Mouse (Mus musculus) forebrain, embryonic 13.5 days (tissue): ENCODE data around the gene Ulk1. TPM values are rescaled to one million over a fixed set of nuclear protein-coding genes. Genes with fewer than 3 reads are reported as not detected.

Experiments used
- ATAC-seq: fragments of 200-750 bp; cut with Nextera tagmentation; 2 replicates; pipeline ENCODE4 v1.8.0; 2017
- H3K27ac ChIP-seq: fragments of 300-500 bp; sonication (generic); 2 replicates; pipeline ENCODE4 v1.5.1; 2015; ENCODE audit warnings: inconsistent platforms, mild to moderate bottlenecking, moderate library complexity
- H3K27me3 ChIP-seq: fragments of 300-500 bp; sonication (generic); 2 replicates; pipeline ENCODE4 v1.6.1; 2015; ENCODE audit warnings: mild to moderate bottlenecking, inconsistent platforms
- H3K36me3 ChIP-seq: fragments of 300-500 bp; sonication (generic); 2 replicates; pipeline ENCODE4 v1.6.1; 2015; ENCODE audit warnings: mild to moderate bottlenecking, inconsistent platforms; ENCODE audit not compliant: poor library complexity, severe bottlenecking
- H3K4me1 ChIP-seq: fragments of 300-500 bp; sonication (generic); 2 replicates; pipeline ENCODE4 v1.6.1; 2015; ENCODE audit warnings: inconsistent platforms
- H3K4me2 ChIP-seq: fragments of 300-500 bp; sonication (generic); 2 replicates; pipeline ENCODE4 v1.6.1; 2015; ENCODE audit warnings: inconsistent platforms, mild to moderate bottlenecking, moderate library complexity
- H3K4me3 ChIP-seq: fragments of 300-500 bp; sonication (generic); 2 replicates; pipeline ENCODE4 v1.5.1; 2015; ENCODE audit warnings: mild to moderate bottlenecking, inconsistent platforms
- H3K9ac ChIP-seq: fragments of 300-500 bp; sonication (generic); 2 replicates; pipeline ENCODE4 v1.6.1; 2015; ENCODE audit warnings: mild to moderate bottlenecking, inconsistent platforms
- H3K9me3 ChIP-seq: fragments of 300-500 bp; sonication (generic); replicated peaks from 2 replicates; pipeline ENCODE4 v1.6.1; 2016; ENCODE audit warnings: inconsistent platforms
- WGBS: fragments of 180-500 bp; shearing (Covaris S2); methylation state at CpG from one replicate; pipeline ENCODE4 v1.1.7; 2015; 5-methylcytosine and 5-hydroxymethylcytosine counted together
- polyA plus RNA-seq: library from polyadenylated mRNA; unstranded; fragments of >200 nt; fragmentation: Nextera tagmentation; extraction: Ambion mirVana; gene quantifications from 2 replicates; pipeline ENCODE4 v1.2.1, GENCODE M21; 2015

Ulk1 gene
- polyA plus RNA-seq, 1 experiment from 2014 or later: 32.4 TPM

GRCm38 (mm10) chr5:110831036-110831720, 21.3 kb upstream of the Ulk1 start:
- no peak overlapping the region for H3K4me2 ChIP-seq
- ATAC-seq: no peak
- WGBS: 90% methylated on average over 5 of the region's 5 CpGs
- no peaks in the 10 kb centered on the region for H3K36me3 ChIP-seq
- no peak overlapping the region for H3K9ac ChIP-seq
- no peaks in the 10 kb centered on the region for H3K27me3 ChIP-seq
- no peaks in the 10 kb centered on the region for H3K9me3 ChIP-seq
- no peak overlapping the region for H3K27ac ChIP-seq
- no peak overlapping the region for H3K4me3 ChIP-seq
- H3K4me1 ChIP-seq: no peaks in the 10 kb centered on the region

GRCm38 (mm10) chr5:110827576-110827975, 17.7 kb upstream of the Ulk1 start:
- Histone ChIP-seq H3K4me2 (no peak overlapping the region), H3K9ac (no peak overlapping the region), H3K9me3 (no peaks in the 10 kb centered on the region), H3K36me3 (no peaks in the 10 kb centered on the region), H3K27ac (no peak overlapping the region), H3K4me1 (no peaks in the 10 kb centered on the region), H3K27me3 (no peaks in the 10 kb centered on the region), H3K4me3 (no peak overlapping the region)
- 93% methylated on average over 5 of the region's 5 CpGs for WGBS
- ATAC-seq: no peak

- no peaks in the 10 kb centered on the region for H3K27me3 ChIP-seq
- H3K27ac ChIP-seq: no peak overlapping the region
- no peak for ATAC-seq
- no peaks in the 10 kb centered on the region for H3K36me3 ChIP-seq
- 94% methylated on average over 8 of the region's 8 CpGs for WGBS
- H3K4me3 ChIP-seq: no peak overlapping the region
- no peak overlapping the region for H3K4me2 ChIP-seq
- H3K9ac ChIP-seq: no peak overlapping the region
- no peaks in the 10 kb centered on the region for H3K9me3 ChIP-seq
- H3K4me1 ChIP-seq: no peaks in the 10 kb centered on the region
These were observed 17.0 kb upstream of the Ulk1 start for GRCm38 (mm10) chr5:110826781-110827495.

- H3K4me1 ChIP-seq: no peaks in the 10 kb centered on the region
- no peak for ATAC-seq
- H3K4me3 ChIP-seq: no peak overlapping the region
- H3K4me2 ChIP-seq: no peak overlapping the region
- no peaks in the 10 kb centered on the region for H3K9me3 ChIP-seq
- WGBS: 93% methylated on average over 4 of the region's 4 CpGs
- no peaks in the 10 kb centered on the region for H3K27me3 ChIP-seq
- no peak overlapping the region for H3K27ac ChIP-seq
- H3K36me3 ChIP-seq: no peaks in the 10 kb centered on the region
- no peak overlapping the region for H3K9ac ChIP-seq
These were observed 14.5 kb upstream of the Ulk1 start for GRCm38 (mm10) chr5:110824421-110824820.

- Histone ChIP-seq H3K9me3 (no peaks in the 10 kb centered on the region), H3K4me2 (peak overlapping the region; percentile 99), H3K9ac (peak overlapping the region; percentile 98), H3K36me3 (peaks cover 33% of the 10 kb centered on the region), H3K4me3 (peak overlapping the region; percentile 94), H3K27me3 (no peaks in the 10 kb centered on the region), H3K27ac (peak overlapping the region; percentile 91), H3K4me1 (peaks cover 47% of the 10 kb centered on the region)
- ATAC-seq: no peak
- WGBS: 1% methylated on average over 27 of the region's 27 CpGs
These were observed 853 bp downstream of the Ulk1 start for GRCm38 (mm10) chr5:110808821-110809666.

- Histone ChIP-seq H3K4me1 (peaks cover 47% of the 10 kb centered on the region), H3K27ac (peak overlapping the region; percentile 35; the same call in 1 of the 2 replicates)
These were observed 1.8 kb downstream of the Ulk1 start for GRCm38 (mm10) chr5:110808061-110808631.

GRCm38 (mm10) chr5:110807453-110807852, 2.4 kb downstream of the Ulk1 start:
- Histone ChIP-seq H3K27ac (no peak overlapping the region), H3K27me3 (no peaks in the 10 kb centered on the region), H3K36me3 (peaks cover 46% of the 10 kb centered on the region), H3K4me3 (peak overlapping the region; percentile 94), H3K9me3 (no peaks in the 10 kb centered on the region), H3K9ac (peak overlapping the region; percentile 98), H3K4me1 (peaks cover 47% of the 10 kb centered on the region), H3K4me2 (peak overlapping the region; percentile 99)
- WGBS: 84% methylated on average over 4 of the region's 4 CpGs
- ATAC-seq: no peak

More at GRCm38 (mm10) chr5:110808061-110808631, 1.8 kb downstream of the Ulk1 start:
- 4% methylated on average over 14 of the region's 14 CpGs for WGBS
- ATAC-seq: peak; percentile 29; the same call in 1 of the 2 replicates
- Histone ChIP-seq H3K36me3 (peaks cover 39% of the 10 kb centered on the region), H3K9ac (peak overlapping the region; percentile 98), H3K4me3 (peak overlapping the region; percentile 94), H3K4me2 (peak overlapping the region; percentile 99), H3K9me3 (no peaks in the 10 kb centered on the region), H3K27me3 (no peaks in the 10 kb centered on the region)

GRCm38 (mm10) chr5:110806676-110807075, 3.2 kb downstream of the Ulk1 start:
- peak overlapping the region; percentile 99; the same call in 1 of the 2 replicates for H3K4me2 ChIP-seq
- WGBS: 91% methylated on average over 1 of the region's 1 CpGs
- H3K27me3 ChIP-seq: no peaks in the 10 kb centered on the region
- no peaks in the 10 kb centered on the region for H3K9me3 ChIP-seq
- H3K9ac ChIP-seq: 0 out of 2 replicates have a peak overlapping the region, but pooled peaks have one; percentile 16
- H3K36me3 ChIP-seq: peaks cover 53% of the 10 kb centered on the region
- ATAC-seq: no peak
- H3K4me3 ChIP-seq: peak overlapping the region; percentile 94; the same call in 1 of the 2 replicates
- H3K4me1 ChIP-seq: peaks cover 47% of the 10 kb centered on the region
- no peak overlapping the region for H3K27ac ChIP-seq

GRCm38 (mm10) chr5:110806154-110806553, 3.7 kb downstream of the Ulk1 start:
- ATAC-seq: no peak
- Histone ChIP-seq H3K36me3 (peaks cover 58% of the 10 kb centered on the region), H3K27ac (no peak overlapping the region), H3K27me3 (no peaks in the 10 kb centered on the region), H3K9me3 (no peaks in the 10 kb centered on the region), H3K4me3 (no peak overlapping the region), H3K4me2 (no peak overlapping the region), H3K9ac (0 out of 2 replicates have a peak overlapping the region, but pooled peaks have one; percentile 16), H3K4me1 (peaks cover 47% of the 10 kb centered on the region)
- WGBS: 91% methylated on average over 4 of the region's 4 CpGs

GRCm38 (mm10) chr5:110804012-110804743, 5.7 kb downstream of the Ulk1 start:
- whole genome bisulfite sequencing: 93% methylated on average over 7 of the region's 7 CpGs
- Histone ChIP-seq H3K4me1 (peaks cover 47% of the 10 kb centered on the region), H3K4me2 (no peak overlapping the region), H3K27ac (no peak overlapping the region), H3K4me3 (no peak overlapping the region), H3K36me3 (peaks cover 78% of the 10 kb centered on the region), H3K27me3 (no peaks in the 10 kb centered on the region), H3K9ac (no peak overlapping the region), H3K9me3 (no peaks in the 10 kb centered on the region)
- ATAC-seq: no peak

- Histone ChIP-seq H3K4me3 (no peak overlapping the region), H3K27me3 (no peaks in the 10 kb centered on the region), H3K9ac (no peak overlapping the region), H3K4me1 (peaks cover 33% of the 10 kb centered on the region), H3K9me3 (no peaks in the 10 kb centered on the region), H3K36me3 (peaks cover 92% of the 10 kb centered on the region), H3K27ac (no peak overlapping the region), H3K4me2 (no peak overlapping the region)
- no peak for ATAC-seq
These were observed 7.1 kb downstream of the Ulk1 start for GRCm38 (mm10) chr5:110802809-110803208.
